Mouse (Mus musculus) heart, adult 9 months (tissue): ENCODE results near the gene Ahdc1.
"Not testable (repeated sequence)": the region's sequence is repeated elsewhere in the genome, so short reads cannot be mapped to it uniquely, and the experiment has no call there.

Source experiments
- DNase-seq, 2 experiments: peaks; one replicate each; pipeline ENCODE4 v3.0.0; 2022; ENCODE audit warnings: low spot score in 2 of 2

Ahdc1 gene

GRCm38 (mm10) chr4:132993553-132993952, 17.5 kb upstream of the Ahdc1 start:
- DNase-seq, result no peak

- no peak for DNase-seq
Measured at GRCm38 (mm10) chr4:132997469-132998237, 13.4 kb upstream of the Ahdc1 start.

GRCm38 (mm10) chr4:133002896-133003295, 8.2 kb upstream of the Ahdc1 start:
- DNase-seq, result peak; percentile 20 to 63

DNA sequence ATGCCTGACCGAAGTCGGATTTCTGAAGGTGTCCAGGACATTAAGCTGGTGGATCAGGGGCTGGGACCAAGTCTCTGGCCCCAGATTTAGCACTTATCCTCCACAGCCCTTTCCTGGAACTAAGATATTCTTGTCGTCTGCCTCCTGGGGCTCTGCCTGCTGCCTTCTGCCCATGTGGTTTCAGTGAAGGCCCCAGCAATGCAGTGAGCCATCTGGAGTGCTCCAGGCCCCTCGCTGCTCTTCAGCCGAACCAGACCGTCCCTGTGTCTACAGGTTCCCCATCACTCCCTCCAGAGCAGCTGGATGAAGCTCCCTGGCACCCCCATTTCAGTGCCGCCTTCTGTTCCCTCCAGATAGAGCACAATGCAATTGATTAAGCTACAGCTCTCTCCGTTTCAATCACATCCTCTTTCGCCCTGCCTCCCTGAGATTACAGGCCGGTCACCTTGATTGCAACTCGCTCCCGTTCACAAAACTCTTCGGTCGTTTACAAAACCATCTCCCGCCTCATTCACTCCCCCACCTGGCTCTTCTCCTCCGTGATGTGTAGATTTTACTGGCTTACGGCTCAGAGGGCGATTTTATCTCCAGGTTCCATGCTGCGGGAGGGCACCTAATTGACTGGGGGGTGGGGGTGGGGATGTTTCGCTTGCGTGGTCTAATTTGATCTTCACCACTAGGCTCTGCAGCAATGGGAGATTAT, 7.6 kb upstream of the Ahdc1 start:
- no peak for DNase-seq

GRCm38 (mm10) chr4:133005233-133005632, 5.8 kb upstream of the Ahdc1 start:
- peak in 1 of 2 experiments; percentile 78 for DNase-seq

- not testable (repeated sequence) for DNase-seq
Measured at GRCm38 (mm10) chr4:133005885-133006451, 5.1 kb upstream of the Ahdc1 start.

GRCm38 (mm10) chr4:133007513-133008380, 3.3 kb upstream of the Ahdc1 start:
- DNase-seq, result no peak

GRCm38 (mm10) chr4:133009131-133009530, 1.9 kb upstream of the Ahdc1 start:
- no peak for DNase-seq

GRCm38 (mm10) chr4:133009676-133010075, 1.4 kb upstream of the Ahdc1 start:
- no peak for DNase-seq

DNA sequence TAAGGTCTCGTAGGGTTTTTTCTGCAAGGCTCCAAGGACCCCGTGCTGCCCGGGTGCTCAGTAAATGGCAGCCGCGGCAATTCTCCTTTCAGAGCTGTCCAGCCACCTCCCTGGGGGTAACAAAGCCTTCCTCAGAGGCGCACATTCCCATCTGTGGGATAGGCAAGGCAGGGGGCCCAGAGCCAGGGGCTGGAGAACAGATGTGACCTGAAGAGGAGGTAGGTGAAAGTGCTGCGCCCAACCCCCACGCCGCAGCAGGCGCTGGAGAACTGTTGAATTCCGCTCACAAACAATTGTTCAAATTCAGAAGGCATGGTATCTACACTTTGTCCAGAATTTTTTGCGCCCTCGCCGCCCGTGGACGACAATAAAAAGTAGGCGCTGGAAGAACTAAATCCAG, 449 bp upstream of the Ahdc1 start:
- DNase-seq, result no peak

DNA sequence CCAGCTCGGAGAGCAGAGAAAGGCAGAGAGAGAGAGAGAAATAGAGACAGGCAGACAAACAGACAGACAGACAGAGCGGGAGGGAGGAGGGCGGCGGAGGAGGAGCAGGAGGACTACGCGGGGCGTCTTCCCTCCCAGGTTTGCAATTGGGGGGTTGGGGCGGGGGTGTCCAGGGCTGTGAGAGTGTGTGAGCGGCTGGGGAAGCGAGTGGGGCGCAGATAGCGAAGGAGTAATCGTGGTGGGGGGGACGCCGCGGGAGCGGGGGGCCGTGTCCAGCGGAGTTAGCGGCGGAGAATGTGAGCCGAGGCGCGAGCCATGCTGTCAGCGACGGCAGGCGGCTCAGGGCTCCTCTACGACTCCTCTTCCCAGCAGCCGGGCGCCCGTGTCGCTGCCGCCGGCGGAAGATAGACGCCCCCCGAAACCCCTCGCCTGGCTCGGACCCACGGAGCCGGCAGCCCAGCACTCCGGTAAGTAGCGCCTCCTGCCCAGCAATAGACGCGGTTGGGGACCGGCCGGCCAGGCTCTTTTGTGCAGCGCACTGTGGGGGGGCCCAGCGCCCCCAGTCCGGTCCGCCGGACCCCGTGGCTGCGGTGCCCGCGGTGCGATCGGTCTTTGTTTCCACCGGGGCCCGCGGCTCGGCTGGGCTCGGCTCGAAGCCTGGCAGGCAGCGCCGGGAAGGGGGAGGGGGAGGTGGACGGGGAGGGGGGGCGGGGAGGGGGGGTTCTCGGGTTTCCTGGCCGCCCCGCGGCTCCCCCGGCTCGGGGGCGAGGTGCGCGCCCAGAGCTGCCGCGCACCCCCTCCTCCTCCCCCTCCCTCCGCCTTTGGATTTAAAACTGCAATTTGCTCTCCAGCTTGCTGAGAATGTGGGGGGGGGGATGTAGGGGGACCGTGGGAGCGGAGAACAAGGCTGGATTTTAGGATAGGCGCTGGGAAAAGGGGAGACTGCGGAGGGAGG, 1.0 kb downstream of the Ahdc1 start:
- peak in 1 of 2 experiments; percentile 56 for DNase-seq

GRCm38 (mm10) chr4:133012776-133013265, 1.8 kb downstream of the Ahdc1 start:
- no peak for DNase-seq

DNA sequence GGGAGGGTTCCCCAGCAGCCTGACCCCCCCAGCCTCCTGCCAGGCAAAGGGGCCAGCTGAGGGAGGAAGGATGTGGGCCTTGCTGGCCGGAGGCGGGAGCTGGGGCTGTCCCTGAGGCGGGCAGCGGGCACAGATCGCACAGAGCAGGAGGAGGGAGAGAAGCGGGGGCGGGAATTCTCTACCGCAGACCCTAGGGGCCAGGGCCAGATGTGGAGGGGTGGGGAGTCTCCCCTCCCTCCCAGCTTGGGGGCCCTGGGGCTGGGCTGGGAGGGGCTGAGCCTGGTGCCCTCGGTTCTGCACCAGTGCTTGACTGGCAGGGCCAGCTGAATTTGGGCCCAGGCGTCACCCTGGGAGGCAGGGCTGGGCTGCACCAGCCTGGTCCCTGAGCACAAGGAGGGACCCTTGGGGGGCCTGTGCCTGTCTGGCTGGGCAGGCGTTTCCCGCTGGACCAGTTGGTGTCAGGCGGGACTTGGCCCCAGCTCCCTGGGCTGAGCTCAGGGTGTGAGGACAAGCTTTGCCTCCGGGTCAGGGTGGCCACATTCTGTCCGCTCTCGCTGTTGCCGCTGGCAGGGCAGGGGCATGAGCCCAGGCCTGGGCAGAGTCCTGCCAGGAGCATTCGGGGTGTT, 2.3 kb downstream of the Ahdc1 start:
- peak; percentile 84 for DNase-seq

DNA sequence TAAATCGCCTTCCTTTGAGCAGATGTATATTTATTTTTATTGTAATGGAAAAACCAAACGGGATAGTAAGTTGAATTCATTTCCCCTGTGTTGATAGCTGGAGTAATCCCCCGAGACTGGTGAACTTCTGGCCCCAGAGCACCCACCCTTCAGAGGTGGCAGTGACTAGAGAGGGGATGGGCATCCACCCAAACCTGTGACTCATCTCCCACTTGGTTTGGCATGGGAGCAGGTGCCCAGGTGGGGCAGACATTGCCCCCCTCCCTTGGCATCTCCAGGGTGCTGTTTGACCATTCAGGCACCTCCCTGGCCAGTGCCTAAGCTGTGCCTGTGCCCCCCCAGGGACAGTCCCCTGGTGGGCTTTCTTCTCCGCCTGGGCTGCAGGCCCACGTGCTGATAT, 3.0 kb downstream of the Ahdc1 start:
- no peak for DNase-seq

GRCm38 (mm10) chr4:133014896-133015709, 4.0 kb downstream of the Ahdc1 start:
- DNase-seq, result peak in 1 of 2 experiments; percentile 19

- peak in 1 of 2 experiments; percentile 39 for DNase-seq
Measured at GRCm38 (mm10) chr4:133015710-133016651, 4.9 kb downstream of the Ahdc1 start.

- peak; percentile 61 to 66 for DNase-seq
Measured at GRCm38 (mm10) chr4:133016677-133017415, 5.8 kb downstream of the Ahdc1 start.
